Mouse (Mus musculus): ENCODE measurements around the gene Zfp791.

DNA sequence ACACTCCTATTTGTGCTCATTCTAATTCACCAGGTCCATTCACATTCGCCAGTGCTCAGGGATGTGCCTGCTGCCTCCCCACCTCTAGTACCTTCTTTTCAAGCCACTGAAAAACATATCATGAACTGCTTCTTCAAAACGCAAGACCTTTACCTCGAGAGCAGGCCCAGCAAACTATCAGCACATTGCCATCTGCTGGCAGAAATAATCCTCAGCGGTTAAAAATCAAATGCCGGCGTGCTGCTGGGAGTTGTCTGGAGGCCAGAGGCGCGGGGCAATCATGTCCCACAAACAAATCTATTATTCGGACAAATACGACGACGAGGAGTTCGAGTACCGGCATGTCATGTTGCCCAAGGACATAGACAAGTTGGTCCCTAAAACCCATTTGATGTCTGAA is 48.4 kb upstream of the Zfp791 start:
- TF ChIP-seq CTCF (IDR thresholded peaks at IDR 0.05; ENCODE audit: low read depth, low read length) (peak; percentile 44), POLR2A (IDR thresholded peaks at IDR 0.05; ENCODE audit: borderline replicate concordance, low read depth, low read length) (no peak)
